Mouse (Mus musculus) left cerebral cortex, adult 2 months (tissue): ENCODE data around the gene Snap91. TPM values are rescaled to one million over a fixed set of nuclear protein-coding genes. Genes with fewer than 3 reads are reported as not detected.

Experiments used
- DNase-seq, 2 experiments: peaks; one replicate each; pipeline ENCODE4 v3.0.0; 2021 to 2022; ENCODE audit warnings: low spot score in 2 of 2, mixed read lengths in 1 of 2; ENCODE audit errors: extremely low spot score in 1 of 2
- H3K27ac ChIP-seq: fragments of 200-600 bp; 2 replicates; pipeline ENCODE4 v1.8.1; 2022
- H3K4me3 ChIP-seq: fragments of 200-600 bp; 2 replicates; pipeline ENCODE4 v1.8.1; 2022
- CTCF ChIP-seq: fragments of 200-600 bp; IDR thresholded peaks from 2 replicates; pipeline ENCODE4 v1.8.1; 2022; ENCODE audit warnings: antibody characterized with exemption, mild to moderate bottlenecking, moderate library complexity
- intact Hi-C: fragments of 180-260 bp; cut with DNase I; formaldehyde crosslinking; loops from one replicate; pipeline ENCODE4 v1.15.1; 2025
- total RNA-seq, 2 experiments: library from RNA; stranded (reverse); gene quantifications; 2 replicates each; pipeline ENCODE4 v1.2.3; 2021

Snap91 gene
- total RNA-seq, 2 experiments from 2014 or later: 384 to 394 TPM

- no peak for DNase-seq
- TF ChIP-seq CTCF: peak; percentile 53
- Histone ChIP-seq H3K4me3 (no peak overlapping the region), H3K27ac (no peak overlapping the region; the same call in 1 of the 2 replicates)
- intact Hi-C loops: no loop called here
Observed at GRCm38 (mm10) chr9:86810696-86811232, 69.7 kb downstream of the Snap91 start.

GRCm38 (mm10) chr9:86810213-86810612, 70.2 kb downstream of the Snap91 start:
- Histone ChIP-seq H3K4me3 (no peak overlapping the region), H3K27ac (peak overlapping the region; percentile 0; the same call in 1 of the 2 replicates)
- no peak for DNase-seq
- intact Hi-C loops: no loop called here
- TF ChIP-seq CTCF: no peak

- Histone ChIP-seq H3K4me3 (no peak overlapping the region), H3K27ac (no peak overlapping the region)
- peak in 1 of 2 experiments; percentile 9 for DNase-seq
- intact Hi-C loops: loop anchor here (2.0 kb wide), 1 partner anchor 208 kb away; no protein-coding TSS in a partner anchor
- peak; percentile 60 for TF ChIP-seq CTCF
Observed at GRCm38 (mm10) chr9:86800600-86801163, 79.8 kb downstream of the Snap91 start.

- intact Hi-C loops: no loop called here
- Histone ChIP-seq H3K27ac (no peak overlapping the region), H3K4me3 (no peak overlapping the region)
- no peak for DNase-seq
- TF ChIP-seq CTCF: no peak
Observed at GRCm38 (mm10) chr9:86799099-86799498, 81.4 kb downstream of the Snap91 start.

- no peak overlapping the region for H3K4me3 ChIP-seq
- no peak overlapping the region; the same call in 1 of the 2 replicates for H3K27ac ChIP-seq
- intact Hi-C loops: no loop called here
- TF ChIP-seq CTCF: no peak
- DNase-seq: no peak
Observed at GRCm38 (mm10) chr9:86798686-86799085, 81.8 kb downstream of the Snap91 start.

- DNase-seq: no peak
- Histone ChIP-seq H3K4me3 (no peak overlapping the region), H3K27ac (no peak overlapping the region; the same call in 1 of the 2 replicates)
- intact Hi-C loops: no loop called here
- no peak for TF ChIP-seq CTCF
Observed at GRCm38 (mm10) chr9:86798129-86798528, 82.3 kb downstream of the Snap91 start.

- no peak for TF ChIP-seq CTCF
- no peak overlapping the region for H3K27ac ChIP-seq
- intact Hi-C loops: no loop called here
- no peak overlapping the region for H3K4me3 ChIP-seq
- DNase-seq: no peak
Observed at GRCm38 (mm10) chr9:86797553-86797952, 82.9 kb downstream of the Snap91 start.

- peak in 1 of 2 experiments; percentile 12 for DNase-seq
- intact Hi-C loops: no loop called here
- Histone ChIP-seq H3K27ac (peak overlapping the region; percentile 55), H3K4me3 (no peak overlapping the region)
- no peak for TF ChIP-seq CTCF
Observed at GRCm38 (mm10) chr9:86795236-86795635, 85.2 kb downstream of the Snap91 start.

- intact Hi-C loops: no loop called here
- H3K4me3 ChIP-seq: no peak overlapping the region
- no peak overlapping the region for H3K27ac ChIP-seq
- no peak for TF ChIP-seq CTCF
- DNase-seq: no peak
Observed at GRCm38 (mm10) chr9:86791927-86792326, 88.5 kb downstream of the Snap91 start.

- H3K27ac ChIP-seq: no peak overlapping the region
- TF ChIP-seq CTCF: no peak
- no peak for DNase-seq
- H3K4me3 ChIP-seq: no peak overlapping the region
- intact Hi-C loops: no loop called here
Observed at GRCm38 (mm10) chr9:86789186-86789585, 91.3 kb downstream of the Snap91 start.

- Histone ChIP-seq H3K4me3 (no peak overlapping the region), H3K27ac (no peak overlapping the region; the same call in 1 of the 2 replicates)
- no peak for DNase-seq
- TF ChIP-seq CTCF: no peak
- intact Hi-C loops: no loop called here
Observed at GRCm38 (mm10) chr9:86782836-86783235, 97.6 kb downstream of the Snap91 start.

- intact Hi-C loops: no loop called here
- H3K4me3 ChIP-seq: no peak overlapping the region
- no peak for TF ChIP-seq CTCF
- no peak for DNase-seq
- no peak overlapping the region for H3K27ac ChIP-seq
Observed at GRCm38 (mm10) chr9:86781426-86781825, 99.0 kb downstream of the Snap91 start.

GRCm38 (mm10) chr9:86778212-86778611, 102.2 kb downstream of the Snap91 start:
- H3K4me3 ChIP-seq: no peak overlapping the region
- no peak overlapping the region for H3K27ac ChIP-seq
- DNase-seq: no peak
- intact Hi-C loops: no loop called here
- no peak for TF ChIP-seq CTCF
